Mouse (Mus musculus) limb, embryonic 11.5 days (tissue): ENCODE data around the gene Grin1. TPM values are rescaled to one million over a fixed set of nuclear protein-coding genes. Genes with fewer than 3 reads are reported as not detected.
"Not testable (repeated sequence)": the region's sequence is repeated elsewhere in the genome, so short reads cannot be mapped to it uniquely, and the experiment has no call there.

Experiments
- ATAC-seq: fragments of 200-750 bp; cut with Nextera tagmentation; 2 replicates; pipeline ENCODE4 v1.8.0; 2017; ENCODE audit warnings: low read depth; ENCODE audit not compliant: insufficient number of reproducible peaks, low FRiP score, low TSS enrichment
- DNase-seq: peaks from one replicate; pipeline ENCODE4 v3.0.0-alpha.2; 2015; ENCODE audit warnings: low spot score
- H3K27ac ChIP-seq: fragments of 300-500 bp; sonication (generic); replicated peaks from 2 replicates; pipeline ENCODE4 v1.5.1; 2014; ENCODE audit warnings: low read depth, mild to moderate bottlenecking, low read length
- H3K27me3 ChIP-seq: fragments of 300-500 bp; sonication (generic); 2 replicates; pipeline ENCODE4 v1.6.1; 2014; ENCODE audit warnings: mild to moderate bottlenecking, low read length, mixed read lengths; ENCODE audit not compliant: control insufficient read depth, insufficient read depth
- H3K36me3 ChIP-seq: fragments of 300-500 bp; sonication (generic); 2 replicates; pipeline ENCODE4 v1.6.1; 2014; ENCODE audit warnings: mild to moderate bottlenecking, low read length, moderate library complexity, mixed read lengths; ENCODE audit not compliant: control insufficient read depth, insufficient read depth
- H3K4me1 ChIP-seq: fragments of 300-500 bp; sonication (generic); 2 replicates; pipeline ENCODE4 v1.6.1; 2014; ENCODE audit warnings: low read length, mixed read lengths; ENCODE audit not compliant: control insufficient read depth, insufficient read depth
- H3K4me2 ChIP-seq: fragments of 300-500 bp; sonication (generic); 2 replicates; pipeline ENCODE4 v1.6.1; 2014; ENCODE audit warnings: low read depth, mild to moderate bottlenecking, moderate library complexity; ENCODE audit not compliant: severe bottlenecking
- H3K4me3 ChIP-seq: fragments of 300-500 bp; sonication (generic); 2 replicates; pipeline ENCODE4 v1.5.1; 2014; ENCODE audit warnings: low read depth, low read length
- H3K9ac ChIP-seq: fragments of 300-500 bp; sonication (generic); 2 replicates; pipeline ENCODE4 v1.6.1; 2014; ENCODE audit warnings: mild to moderate bottlenecking, low read length
- H3K9me3 ChIP-seq: fragments of 300-500 bp; sonication (generic); 2 replicates; pipeline ENCODE4 v1.6.1; 2016; ENCODE audit warnings: low read length; ENCODE audit not compliant: control insufficient read depth
- WGBS: fragments of 180-500 bp; shearing (Covaris S2); extraction: QIAGEN DNeasy Blood & Tissue Kit; methylation state at CpG from one replicate; pipeline ENCODE4 v1.1.7; 2014; 5-methylcytosine and 5-hydroxymethylcytosine counted together
- polyA plus RNA-seq: library from polyadenylated mRNA; unstranded; fragments of >200 nt; fragmentation: Nextera tagmentation; extraction: Ambion mirVana; gene quantifications from 2 replicates; pipeline ENCODE4 v1.2.1, GENCODE M21; 2014

Gene Grin1
- polyA plus RNA-seq, 1 experiment from 2014 or later, result 0.60 TPM

- peak within 1 kb of the TSS; percentile 99 for H3K4me2 ChIP-seq
- DNase-seq (peak; percentile 94), ATAC-seq (peak; percentile 99)
- peaks cover 9% of the 10 kb centered on the region for H3K4me1 ChIP-seq
- H3K9me3 ChIP-seq, result no peaks in the 10 kb centered on the region
- H3K27me3 ChIP-seq, result peaks cover 19% of the 10 kb centered on the region
- WGBS, result under 1% methylated on average over 39 of the region's 39 CpGs
- no peaks in the 10 kb centered on the region for H3K36me3 ChIP-seq
- peak within 1 kb of the TSS; percentile 74 for H3K4me3 ChIP-seq
- H3K9ac ChIP-seq, result peak within 1 kb of the TSS; percentile 58
- no peak within 1 kb of the TSS for H3K27ac ChIP-seq
Observed at GRCm38 (mm10) chr2:25262291-25262767, 56.7 kb downstream of the Grin1 start, which contains the start of gene Tprn. Gene Tprn (plus strand): TSS chr2:25262618.

- Histone ChIP-seq H3K27me3 (peaks cover 19% of the 10 kb centered on the region), H3K4me3 (peak overlapping the region; percentile 74), H3K4me2 (peak overlapping the region; percentile 99), H3K36me3 (no peaks in the 10 kb centered on the region), H3K9ac (no peak overlapping the region), H3K4me1 (peaks cover 9% of the 10 kb centered on the region), H3K9me3 (no peaks in the 10 kb centered on the region), H3K27ac (no peak overlapping the region)
- DNase-seq (no peak), ATAC-seq (no peak)
- WGBS, result 45% methylated on average over 11 of the region's 12 CpGs
Observed at GRCm38 (mm10) chr2:25261870-25262269, 57.1 kb downstream of the Grin1 start.

GRCm38 (mm10) chr2:25258887-25259286, 60.1 kb downstream of the Grin1 start:
- Histone ChIP-seq H3K27me3 (peaks cover 9% of the 10 kb centered on the region), H3K4me1 (peaks cover 13% of the 10 kb centered on the region), H3K36me3 (no peaks in the 10 kb centered on the region), H3K4me2 (no peak overlapping the region), H3K4me3 (no peak overlapping the region), H3K9ac (no peak overlapping the region), H3K9me3 (no peaks in the 10 kb centered on the region), H3K27ac (no peak overlapping the region)
- WGBS, result 66% methylated on average over 2 of the region's 2 CpGs
- ATAC-seq, result no peak
- DNase-seq, result no peak

GRCm38 (mm10) chr2:25257250-25257649, 61.7 kb downstream of the Grin1 start:
- ATAC-seq, H3K9ac ChIP-seq, H3K36me3 ChIP-seq, DNase-seq, H3K27me3 ChIP-seq, H3K27ac ChIP-seq, H3K4me1 ChIP-seq, H3K9me3 ChIP-seq, H3K4me3 ChIP-seq, H3K4me2 ChIP-seq: not testable (repeated sequence)
- WGBS, result 89% methylated on average over 5 of the region's 5 CpGs

GRCm38 (mm10) chr2:25256443-25257109, 62.4 kb downstream of the Grin1 start:
- H3K9me3 ChIP-seq, H3K27me3 ChIP-seq, H3K9ac ChIP-seq, H3K4me1 ChIP-seq, H3K36me3 ChIP-seq, H3K27ac ChIP-seq, ATAC-seq: not testable (repeated sequence)
- H3K4me3 ChIP-seq, result peak overlapping the region; percentile 99
- peak; percentile 49 for DNase-seq
- peak overlapping the region; percentile 99 for H3K4me2 ChIP-seq
- 60% methylated on average over 11 of the region's 12 CpGs for WGBS

- 0 out of 2 replicates have a peak, but pooled peaks cover 2% of the 10 kb centered on the region for H3K36me3 ChIP-seq
- under 1% methylated on average over 39 of the region's 39 CpGs for WGBS
- DNase-seq (peak; percentile 97), ATAC-seq (peak; percentile 87)
- H3K9me3 ChIP-seq, result no peaks in the 10 kb centered on the region
- peak within 1 kb of the TSS; percentile 99 for H3K4me3 ChIP-seq
- peak within 1 kb of the TSS; percentile 99 for H3K4me2 ChIP-seq
- H3K27ac ChIP-seq, result peak within 1 kb of the TSS; percentile 59; the same call in 1 of the 2 replicates
- H3K9ac ChIP-seq, result peak within 1 kb of the TSS; percentile 88
- no peaks in the 10 kb centered on the region for H3K27me3 ChIP-seq
- H3K4me1 ChIP-seq, result peaks cover 5% of the 10 kb centered on the region; the same call in 1 of the 2 replicates
Observed at GRCm38 (mm10) chr2:25255284-25255779, 63.7 kb downstream of the Grin1 start, which contains the start of gene Tmem203. Gene Tmem203 (plus strand): TSS chr2:25255439.

- Histone ChIP-seq H3K27me3 (no peaks in the 10 kb centered on the region), H3K4me3 (no peak overlapping the region), H3K4me2 (no peak overlapping the region), H3K9ac (no peak overlapping the region), H3K9me3 (no peaks in the 10 kb centered on the region), H3K27ac (no peak overlapping the region), H3K4me1 (peaks cover 5% of the 10 kb centered on the region; the same call in 1 of the 2 replicates), H3K36me3 (peaks cover 5% of the 10 kb centered on the region)
- 91% methylated on average over 1 of the region's 1 CpGs for WGBS
- ATAC-seq (no peak), DNase-seq (no peak)
Observed at GRCm38 (mm10) chr2:25252331-25252730, 66.7 kb downstream of the Grin1 start.

GRCm38 (mm10) chr2:25246183-25247072, 72.6 kb downstream of the Grin1 start, which contains the start of gene AL732309.1:
Gene AL732309.1 (minus strand): TSS chr2:25246863.
- H3K36me3 ChIP-seq, result peaks cover 11% of the 10 kb centered on the region
- H3K27ac ChIP-seq, result no peak within 1 kb of the TSS
- DNase-seq, result no peak
- H3K4me3 ChIP-seq, result no peak within 1 kb of the TSS
- H3K4me2 ChIP-seq, result no peak within 1 kb of the TSS
- 91% methylated on average over 10 of the region's 10 CpGs for whole genome bisulfite sequencing
- H3K9me3 ChIP-seq, result no peaks in the 10 kb centered on the region
- H3K27me3 ChIP-seq, result peaks cover 21% of the 10 kb centered on the region
- no peak within 1 kb of the TSS for H3K9ac ChIP-seq
- ATAC-seq, result no peak
- H3K4me1 ChIP-seq, result 0 out of 2 replicates have a peak, but pooled peaks cover 3% of the 10 kb centered on the region
